Mouse (Mus musculus) G1E (cell line): ENCODE measurements around the gene Cct4. TPM values are rescaled to one million over a fixed set of nuclear protein-coding genes. Genes with fewer than 3 reads are reported as not detected.

ENCODE experiments used
- ATAC-seq: 2 replicates; pipeline ENCODE4 v1.8.0; 2016; ENCODE audit warnings: mild to moderate bottlenecking; ENCODE audit not compliant: insufficient number of reproducible peaks, poor library complexity, low FRiP score, severe bottlenecking; ENCODE audit errors: extremely low read depth
- DNase-seq: peaks from one replicate; pipeline ENCODE4 v3.0.0; 2012; ENCODE audit warnings: low spot score
- H3K27me3 ChIP-seq: 2 replicates; pipeline ENCODE4 v1.6.1; 2012; ENCODE audit warnings: mild to moderate bottlenecking, low read length, inconsistent platforms; ENCODE audit not compliant: insufficient read depth
- H3K36me3 ChIP-seq: replicated peaks from 2 replicates; pipeline ENCODE3; 2012; ENCODE audit warnings: mild to moderate bottlenecking, inconsistent platforms
- H3K4me1 ChIP-seq: 2 replicates; pipeline ENCODE4 v1.6.1; 2012; ENCODE audit warnings: low read depth, low read length, inconsistent platforms, mixed read lengths; ENCODE audit not compliant: insufficient read depth
- H3K4me3 ChIP-seq: 2 replicates; pipeline ENCODE4 v1.5.1; 2012; ENCODE audit warnings: low read depth, mild to moderate bottlenecking, inconsistent platforms, low read length, moderate library complexity, mixed read lengths
- H3K9me3 ChIP-seq: replicated peaks from 2 replicates; pipeline ENCODE4 v1.6.1; 2012; ENCODE audit warnings: inconsistent platforms
- CTCF ChIP-seq: IDR thresholded peaks from 2 replicates; pipeline ENCODE4 v1.5.1; 2012; ENCODE audit warnings: low read depth, low read length, inconsistent platforms, mixed read lengths
- GATA1 ChIP-seq: IDR thresholded peaks from 2 replicates; pipeline ENCODE4 v1.6.1; 2012; ENCODE audit warnings: borderline replicate concordance, low read length, inconsistent platforms, mixed read lengths
- GATA2 ChIP-seq: IDR thresholded peaks from 2 replicates; pipeline ENCODE4 v1.6.1; 2012; ENCODE audit warnings: low read depth, low read length, inconsistent platforms, borderline replicate concordance
- POLR2AphosphoS5 ChIP-seq: IDR thresholded peaks from 2 replicates; pipeline ENCODE4 v1.6.1; 2012; ENCODE audit warnings: low read depth, low read length, inconsistent platforms; ENCODE audit not compliant: insufficient replicate concordance
- TAL1 ChIP-seq: conservative IDR thresholded peaks from 2 replicates; pipeline ENCODE4 v1.6.1; 2012; ENCODE audit warnings: low read depth, low read length, inconsistent platforms, mixed read lengths
- polyA plus RNA-seq: library from polyadenylated mRNA; stranded (reverse); fragments of >175 nt; gene quantifications from 2 replicates; pipeline ENCODE4 v1.2.3, GENCODE M21; 2012
- total RNA-seq, 2 experiments: library from RNA; stranded (forward) in 1 of 2; stranded (reverse) in 1 of 2; fragments of 200-1000 nt in 1 of 2; fragments of >200 nt in 1 of 2; fragmentation: Nextera tagmentation in 1 of 2; gene quantifications; 2 replicates each; pipeline ENCODE4 v1.2.3; 2014 to 2017

The Cct4 gene
- total and polyA plus RNA-seq, 3 experiments = 316 to 847 (median 354) TPM

DNA sequence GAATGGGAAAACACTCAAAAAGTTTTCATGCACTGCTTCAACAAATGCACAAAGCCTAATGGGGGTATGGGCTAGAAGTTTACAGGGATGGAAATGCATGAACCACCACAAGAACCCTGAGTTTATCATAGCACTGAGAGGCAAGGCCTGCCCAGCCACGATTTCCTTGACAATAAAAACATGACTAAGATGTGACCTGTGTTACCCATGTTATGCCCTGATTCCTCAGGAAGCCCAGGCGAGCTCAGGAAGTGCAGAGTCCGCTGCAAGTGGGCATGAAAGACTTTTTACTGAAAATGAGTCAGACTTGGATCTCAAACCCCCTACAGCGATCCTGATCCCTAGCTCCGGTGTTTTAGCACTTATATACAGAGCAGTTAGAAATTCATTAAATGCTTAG is 56.9 kb downstream of the Cct4 start:
- ATAC-seq (no peak), DNase-seq (no peak)
- Histone ChIP-seq H3K27me3 (peaks cover 18% of the 10 kb centered on the region), H3K4me3 (no peak overlapping the region), H3K9me3 (no peaks in the 10 kb centered on the region), H3K36me3 (no peaks in the 10 kb centered on the region), H3K4me1 (no peaks in the 10 kb centered on the region)
- no peak for TF ChIP-seq GATA1
- no peak for TF ChIP-seq CTCF
- TF ChIP-seq TAL1 = no peak
- no peak for TF ChIP-seq POLR2AphosphoS5
- TF ChIP-seq GATA2 = no peak

DNA sequence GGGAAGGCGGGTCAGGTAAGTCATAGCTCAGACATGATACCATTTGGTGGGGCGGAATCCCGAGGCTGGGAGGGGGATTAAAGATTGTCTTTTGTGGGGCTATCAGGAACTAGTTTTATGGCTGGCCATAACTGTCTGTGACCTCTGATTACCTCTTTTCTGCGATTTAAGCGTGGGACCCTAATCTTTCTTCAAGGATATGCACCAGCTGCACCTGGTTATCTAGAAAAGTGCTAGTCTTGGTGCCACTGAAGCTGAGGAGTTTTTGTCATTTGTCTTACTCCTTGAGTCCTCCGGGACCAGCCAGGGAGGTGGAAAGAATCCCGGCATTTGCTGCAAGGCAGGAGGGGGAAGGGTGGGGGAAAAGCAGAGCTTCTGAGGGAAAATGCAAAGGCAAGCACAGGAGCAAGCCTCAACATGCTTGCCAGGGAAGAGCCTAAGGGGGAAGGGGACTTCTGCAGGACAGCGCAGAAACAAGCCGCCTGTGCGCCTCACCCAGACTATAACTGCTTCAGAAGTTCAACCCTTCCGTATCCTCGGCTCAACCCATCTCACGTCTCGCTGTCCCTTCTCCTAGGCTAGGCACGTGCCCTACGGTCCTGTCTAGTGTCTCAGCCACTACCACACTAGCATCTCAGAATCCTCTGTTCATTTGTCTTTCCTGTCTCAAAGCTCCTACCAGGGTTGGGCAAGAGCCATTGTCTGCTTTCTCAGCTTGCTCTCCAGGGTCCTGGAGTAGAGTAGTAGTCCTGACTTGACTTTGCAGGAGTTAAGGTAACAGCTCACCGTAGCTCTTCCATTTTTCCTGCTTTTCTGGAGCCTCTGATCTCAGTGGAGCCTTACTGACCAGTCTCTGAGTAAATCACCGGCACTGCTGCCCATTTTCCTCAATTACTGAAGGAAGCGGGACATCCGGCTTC is 57.6 kb downstream of the Cct4 start:
- no peaks in the 10 kb centered on the region for H3K4me1 ChIP-seq
- no peak for ATAC-seq
- no peaks in the 10 kb centered on the region for H3K36me3 ChIP-seq
- TF ChIP-seq TAL1 (no peak), GATA1 (no peak), GATA2 (no peak), CTCF (no peak), POLR2AphosphoS5 (no peak)
- DNase-seq = no peak
- H3K27me3 ChIP-seq = peaks cover 16% of the 10 kb centered on the region
- no peak overlapping the region for H3K4me3 ChIP-seq
- H3K9me3 ChIP-seq = no peaks in the 10 kb centered on the region

GRCm38 (mm10) chr11:23049642-23050041 is 59.3 kb downstream of the Cct4 start:
- no peak for TF ChIP-seq CTCF
- TF ChIP-seq GATA2 = no peak
- TF ChIP-seq GATA1 = no peak
- TF ChIP-seq POLR2AphosphoS5 = no peak
- no peak for TF ChIP-seq TAL1
- H3K9me3 ChIP-seq = no peaks in the 10 kb centered on the region
- peaks cover 18% of the 10 kb centered on the region for H3K27me3 ChIP-seq
- ATAC-seq (no peak), DNase-seq (no peak)
- no peak overlapping the region for H3K4me3 ChIP-seq
- no peaks in the 10 kb centered on the region for H3K4me1 ChIP-seq
- H3K36me3 ChIP-seq = no peaks in the 10 kb centered on the region

DNA sequence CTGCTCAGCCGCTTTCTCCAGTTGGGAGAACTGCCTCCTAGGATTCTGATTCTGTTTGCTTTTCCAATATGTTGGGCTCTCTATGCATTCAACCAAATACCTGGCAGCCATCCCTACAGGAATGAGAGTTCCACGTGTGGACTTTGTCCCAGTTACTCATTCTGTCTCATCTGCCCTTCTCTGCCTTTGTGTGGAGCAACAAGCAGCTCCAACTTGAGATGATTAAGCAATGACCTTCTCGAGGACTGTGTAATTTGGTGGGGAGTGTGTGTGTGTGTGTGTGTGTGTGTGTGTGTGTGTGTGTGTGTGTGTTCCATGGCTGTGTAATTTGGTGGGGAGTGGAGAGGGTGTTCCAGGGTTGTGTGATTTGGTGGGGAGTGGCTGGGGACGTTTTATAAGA is 62.0 kb downstream of the Cct4 start:
- ATAC-seq = no peak
- no peaks in the 10 kb centered on the region for H3K36me3 ChIP-seq

More for the DNA sequence above, 62.0 kb downstream of the Cct4 start:
- no peaks in the 10 kb centered on the region for H3K9me3 ChIP-seq
- DNase-seq = no peak
- TF ChIP-seq GATA2 (no peak), TAL1 (no peak), POLR2AphosphoS5 (no peak), GATA1 (no peak), CTCF (no peak)
- no peaks in the 10 kb centered on the region for H3K4me1 ChIP-seq
- peaks cover 16% of the 10 kb centered on the region for H3K27me3 ChIP-seq
- H3K4me3 ChIP-seq = no peak overlapping the region

Other genes with a start within 250 kb of the Cct4 start
- gene B3gnt2, start 129.6 kb upstream of the Cct4 start, total RNA-seq (2014; fragmentation: Nextera tagmentation) = 57.9 and 65.7 TPM in 2 replicates
- gene B3gnt2, start 129.6 kb upstream of the Cct4 start, total RNA-seq (2017) = 26.3 and 43.4 TPM in 2 replicates
- 8.8 and 11.5 TPM in 2 replicates for gene B3gnt2, start 129.6 kb upstream of the Cct4 start, polyA plus RNA-seq
- 14.9 and 33.6 TPM in 2 replicates for gene Zrsr1, start 18.5 kb upstream of the Cct4 start, total RNA-seq (2014; fragmentation: Nextera tagmentation)
- gene Zrsr1, start 18.5 kb upstream of the Cct4 start, total RNA-seq (2017) = 9.0 and 10.4 TPM in 2 replicates
- gene Zrsr1, start 18.5 kb upstream of the Cct4 start, polyA plus RNA-seq = 1.3 and 1.5 TPM in 2 replicates
- 21.1 and 30.9 TPM in 2 replicates for gene Gm28048, start 8.4 kb upstream of the Cct4 start, total RNA-seq (2014; fragmentation: Nextera tagmentation)
- gene Gm28048, start 8.4 kb upstream of the Cct4 start, total RNA-seq (2017) = 16.2 and 37.9 TPM in 2 replicates
- gene Gm28048, start 8.4 kb upstream of the Cct4 start, polyA plus RNA-seq = not detected in 2 replicates
- gene Commd1, start 8.1 kb upstream of the Cct4 start, total RNA-seq (2014; fragmentation: Nextera tagmentation) = 74.4 and 77.4 TPM in 2 replicates
- 93.9 and 111 TPM in 2 replicates for gene Commd1, start 8.1 kb upstream of the Cct4 start, total RNA-seq (2017)
- 27.7 and 34.1 TPM in 2 replicates for gene Commd1, start 8.1 kb upstream of the Cct4 start, polyA plus RNA-seq
- gene Fam161a, start 17.0 kb downstream of the Cct4 start, total RNA-seq (2014; fragmentation: Nextera tagmentation) = 2.5 and 9.3 TPM in 2 replicates
- gene Fam161a, start 17.0 kb downstream of the Cct4 start, total RNA-seq (2017) = 3.1 and 3.5 TPM in 2 replicates
- 0.35 and 0.67 TPM in 2 replicates for gene Fam161a, start 17.0 kb downstream of the Cct4 start, polyA plus RNA-seq